Mouse (Mus musculus) liver, adult 2 months (tissue): ENCODE measurements around the gene Slc41a2. TPM values are rescaled to one million over a fixed set of nuclear protein-coding genes. Genes with fewer than 3 reads are reported as not detected.
"Not testable (repeated sequence)": the region's sequence is repeated elsewhere in the genome, so short reads cannot be mapped to it uniquely, and the experiment has no call there.

Experiments used
- DNase-seq: peaks from one replicate; pipeline ENCODE4 v3.0.0-alpha.2; 2011; ENCODE audit warnings: low read depth, low spot score; ENCODE audit errors: extremely low read depth
- H3K27ac ChIP-seq: fragments of 200-500 bp; replicated peaks from 2 replicates; pipeline ENCODE4 v1.5.1; 2012; ENCODE audit warnings: low read depth, mild to moderate bottlenecking, control low read depth, inconsistent platforms, low read length; ENCODE audit not compliant: insufficient read depth
- H3K27me3 ChIP-seq: fragments of 200-500 bp; 2 replicates; pipeline ENCODE4 v1.6.1; 2012; ENCODE audit warnings: mild to moderate bottlenecking, moderate library complexity, low read length, inconsistent platforms; ENCODE audit not compliant: control insufficient read depth, insufficient read depth
- H3K36me3 ChIP-seq: fragments of 200-500 bp; 2 replicates; pipeline ENCODE4 v1.6.1; 2012; ENCODE audit warnings: low read length, inconsistent platforms; ENCODE audit not compliant: control insufficient read depth, insufficient read depth
- H3K4me1 ChIP-seq: fragments of 200-500 bp; 2 replicates; pipeline ENCODE4 v1.6.1; 2011; ENCODE audit warnings: low read length; ENCODE audit not compliant: control insufficient read depth, insufficient read depth
- H3K4me3 ChIP-seq: fragments of 200-500 bp; 2 replicates; pipeline ENCODE4 v1.5.1; 2011; ENCODE audit warnings: low read depth, mild to moderate bottlenecking, control low read depth, low read length, moderate library complexity; ENCODE audit not compliant: insufficient read depth
- H3K79me2 ChIP-seq: fragments of 200-500 bp; 2 replicates; pipeline ENCODE4 v1.6.1; 2012; ENCODE audit warnings: inconsistent platforms, mild to moderate bottlenecking, low read length, moderate library complexity; ENCODE audit not compliant: control insufficient read depth, insufficient read depth
- H3K9ac ChIP-seq: fragments of 200-500 bp; 2 replicates; pipeline ENCODE4 v1.6.1; 2012; ENCODE audit warnings: low read depth, mild to moderate bottlenecking, control low read depth, inconsistent platforms, low read length
- CTCF ChIP-seq: fragments of 200-500 bp; IDR thresholded peaks from 2 replicates; pipeline ENCODE4 v1.5.1; 2011; ENCODE audit warnings: low read depth, low read length, control low read depth
- POLR2A ChIP-seq: fragments of 200-500 bp; IDR thresholded peaks from 2 replicates; pipeline ENCODE4 v1.6.1; 2011; ENCODE audit warnings: low read length, control low read depth; ENCODE audit not compliant: insufficient read depth; ENCODE audit errors: extremely low read depth
- WGBS: fragments of 180-500 bp; shearing (Covaris S2); methylation state at CpG from one replicate; pipeline ENCODE4 v1.1.7; 2018; 5-methylcytosine and 5-hydroxymethylcytosine counted together
- polyA plus RNA-seq: library from polyadenylated mRNA; depleted of rRNA; stranded (reverse); fragments of >200 nt; gene quantifications from 2 replicates; pipeline ENCODE4 v1.2.3, GENCODE M21; 2012
- total RNA-seq: library from RNA; depleted of rRNA; stranded (reverse); fragments of >200 nt; gene quantifications from 2 replicates; pipeline ENCODE4 v1.2.3, GENCODE M21; 2014

The Slc41a2 gene
- total and polyA plus RNA-seq, 2 experiments, result 4.3 to 7.4 TPM

DNA sequence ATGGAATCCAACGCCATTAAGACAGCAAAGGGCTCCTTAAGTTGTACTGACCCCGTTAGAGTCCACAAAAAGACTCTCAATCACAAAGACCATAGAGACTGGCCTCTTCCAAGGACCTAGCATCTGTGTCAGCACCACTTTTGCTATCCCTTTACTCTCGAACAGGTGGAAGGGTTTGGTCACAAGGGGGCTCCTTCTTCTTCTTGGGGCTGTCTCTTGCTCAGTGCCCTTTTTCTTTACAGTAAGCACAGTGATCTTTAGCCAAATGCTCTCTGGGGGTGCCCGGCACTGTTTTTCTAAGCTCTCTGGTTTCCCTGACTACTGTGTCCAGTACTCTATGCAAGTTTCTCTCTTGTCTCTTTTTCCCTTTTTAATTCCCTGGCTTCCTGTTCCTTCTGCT lies 44.8 kb upstream of the Slc41a2 start:
- no peaks in the 10 kb centered on the region for H3K36me3 ChIP-seq
- TF ChIP-seq CTCF (no peak), POLR2A (no peak)
- no peak overlapping the region for H3K4me3 ChIP-seq
- H3K27ac ChIP-seq, result no peak overlapping the region
- WGBS, result 87% methylated on average over 4 of the region's 4 CpGs
- H3K79me2 ChIP-seq, result no peaks in the 10 kb centered on the region
- no peaks in the 10 kb centered on the region for H3K27me3 ChIP-seq
- no peak overlapping the region for H3K9ac ChIP-seq
- no peak for DNase-seq
- no peaks in the 10 kb centered on the region for H3K4me1 ChIP-seq

- no peak for DNase-seq
- no peak overlapping the region for H3K4me3 ChIP-seq
- WGBS, result 93% methylated on average over 2 of the region's 2 CpGs
- no peaks in the 10 kb centered on the region for H3K36me3 ChIP-seq
- no peaks in the 10 kb centered on the region for H3K79me2 ChIP-seq
- H3K27ac ChIP-seq, result no peak overlapping the region
- no peaks in the 10 kb centered on the region for H3K27me3 ChIP-seq
- no peak for TF ChIP-seq CTCF
- no peak for TF ChIP-seq POLR2A
- no peak overlapping the region for H3K9ac ChIP-seq
- no peaks in the 10 kb centered on the region for H3K4me1 ChIP-seq
Observed at GRCm38 (mm10) chr10:83380501-83380900, 42.8 kb upstream of the Slc41a2 start.

- DNase-seq, result no peak
- Histone ChIP-seq H3K36me3 (peaks cover 1% of the 10 kb centered on the region; the same call in 1 of the 2 replicates), H3K27me3 (no peaks in the 10 kb centered on the region), H3K4me1 (no peaks in the 10 kb centered on the region), H3K27ac (no peak overlapping the region), H3K9ac (no peak overlapping the region), H3K79me2 (no peaks in the 10 kb centered on the region), H3K4me3 (no peak overlapping the region)
- TF ChIP-seq POLR2A (no peak), CTCF (no peak)
- 86% methylated on average over 9 of the region's 9 CpGs for WGBS
Observed at GRCm38 (mm10) chr10:83378083-83378833, 40.6 kb upstream of the Slc41a2 start.

- no peak overlapping the region for H3K9ac ChIP-seq
- H3K27me3 ChIP-seq, result no peaks in the 10 kb centered on the region
- no peaks in the 10 kb centered on the region for H3K4me1 ChIP-seq
- no peak overlapping the region for H3K27ac ChIP-seq
- H3K4me3 ChIP-seq, result no peak overlapping the region
- DNase-seq, result no peak
- no peaks in the 10 kb centered on the region for H3K79me2 ChIP-seq
- peaks cover 3% of the 10 kb centered on the region; the same call in 1 of the 2 replicates for H3K36me3 ChIP-seq
- 80% methylated on average over 8 of the region's 8 CpGs for WGBS
- TF ChIP-seq CTCF (no peak), POLR2A (no peak)
Observed at GRCm38 (mm10) chr10:83376911-83377682, 39.4 kb upstream of the Slc41a2 start.

DNA sequence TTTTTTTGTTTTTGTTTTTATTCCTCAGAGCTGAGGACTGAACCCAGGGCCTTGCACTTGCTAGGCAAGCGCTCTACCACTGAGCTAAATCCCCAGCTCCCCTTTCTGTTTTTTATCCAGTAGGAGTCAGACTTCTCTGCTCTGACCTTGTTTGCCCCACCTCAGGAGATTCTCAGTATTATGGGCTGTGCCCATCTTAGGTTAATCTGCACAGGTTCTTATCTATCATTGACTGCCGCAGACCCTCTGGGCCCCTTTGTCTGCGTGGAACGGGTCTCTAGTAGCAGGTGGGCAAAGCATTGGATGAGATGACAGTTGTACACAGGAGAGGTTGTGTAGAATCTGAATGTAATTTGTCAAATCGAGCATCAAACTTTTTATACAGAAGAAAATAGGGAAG lies 37.8 kb upstream of the Slc41a2 start:
- H3K27ac ChIP-seq, H3K27me3 ChIP-seq, H3K79me2 ChIP-seq, H3K9ac ChIP-seq, H3K4me3 ChIP-seq, DNase-seq, H3K36me3 ChIP-seq, H3K4me1 ChIP-seq: not testable (repeated sequence)
- 94% methylated on average over 5 of the region's 5 CpGs for WGBS

DNA sequence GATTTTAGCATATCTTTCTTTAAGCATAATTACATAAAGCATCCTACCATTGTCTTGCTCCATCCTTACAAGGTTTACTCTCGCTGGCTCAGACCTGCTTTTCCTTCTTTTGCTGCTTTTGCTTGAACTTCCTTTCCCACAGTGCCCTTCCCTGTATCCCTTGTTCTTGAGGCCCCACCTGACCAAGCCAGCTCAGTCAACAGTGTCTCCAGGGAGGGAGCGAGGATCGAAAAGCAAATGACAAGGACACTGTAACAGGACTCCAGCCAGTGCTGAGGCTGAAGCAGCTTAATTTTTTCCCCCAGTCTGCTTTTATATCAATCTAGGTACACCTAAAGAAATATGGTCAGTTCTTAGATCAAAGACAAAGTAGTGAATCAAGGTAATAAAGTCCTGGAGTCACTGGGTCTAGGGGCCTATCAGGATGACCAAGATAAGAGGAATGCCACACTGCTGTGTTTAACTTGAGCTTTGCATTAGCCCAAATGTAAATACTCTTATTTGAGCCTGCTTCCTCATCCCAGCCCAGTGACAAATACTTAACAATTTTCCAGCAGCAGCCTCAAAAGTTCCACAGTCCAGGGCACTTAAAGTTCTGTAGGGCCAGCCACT lies 36.5 kb upstream of the Slc41a2 start:
- Histone ChIP-seq H3K27ac (no peak overlapping the region), H3K9ac (no peak overlapping the region), H3K4me3 (no peak overlapping the region), H3K4me1 (no peaks in the 10 kb centered on the region), H3K79me2 (no peaks in the 10 kb centered on the region), H3K36me3 (peaks cover 10% of the 10 kb centered on the region; the same call in 1 of the 2 replicates), H3K27me3 (no peaks in the 10 kb centered on the region)
- TF ChIP-seq CTCF (no peak), POLR2A (no peak)
- DNase-seq, result no peak
- WGBS, result 83% methylated on average over 3 of the region's 3 CpGs
